Mouse (Mus musculus) forebrain, embryonic 13.5 days (tissue): ENCODE data around the gene Ssxb10. TPM values are rescaled to one million over a fixed set of nuclear protein-coding genes. Genes with fewer than 3 reads are reported as not detected.
"Not testable (repeated sequence)": the region's sequence is repeated elsewhere in the genome, so short reads cannot be mapped to it uniquely, and the experiment has no call there.

Experiments used
- ATAC-seq: fragments of 200-750 bp; cut with Nextera tagmentation; 2 replicates; pipeline ENCODE4 v1.8.0; 2017
- H3K27ac ChIP-seq: fragments of 300-500 bp; sonication (generic); 2 replicates; pipeline ENCODE4 v1.5.1; 2015; ENCODE audit warnings: inconsistent platforms, mild to moderate bottlenecking, moderate library complexity
- H3K27me3 ChIP-seq: fragments of 300-500 bp; sonication (generic); 2 replicates; pipeline ENCODE4 v1.6.1; 2015; ENCODE audit warnings: mild to moderate bottlenecking, inconsistent platforms
- H3K36me3 ChIP-seq: fragments of 300-500 bp; sonication (generic); 2 replicates; pipeline ENCODE4 v1.6.1; 2015; ENCODE audit warnings: mild to moderate bottlenecking, inconsistent platforms; ENCODE audit not compliant: poor library complexity, severe bottlenecking
- H3K4me1 ChIP-seq: fragments of 300-500 bp; sonication (generic); 2 replicates; pipeline ENCODE4 v1.6.1; 2015; ENCODE audit warnings: inconsistent platforms
- H3K4me2 ChIP-seq: fragments of 300-500 bp; sonication (generic); 2 replicates; pipeline ENCODE4 v1.6.1; 2015; ENCODE audit warnings: inconsistent platforms, mild to moderate bottlenecking, moderate library complexity
- H3K4me3 ChIP-seq: fragments of 300-500 bp; sonication (generic); 2 replicates; pipeline ENCODE4 v1.5.1; 2015; ENCODE audit warnings: mild to moderate bottlenecking, inconsistent platforms
- H3K9ac ChIP-seq: fragments of 300-500 bp; sonication (generic); 2 replicates; pipeline ENCODE4 v1.6.1; 2015; ENCODE audit warnings: mild to moderate bottlenecking, inconsistent platforms
- H3K9me3 ChIP-seq: fragments of 300-500 bp; sonication (generic); replicated peaks from 2 replicates; pipeline ENCODE4 v1.6.1; 2016; ENCODE audit warnings: inconsistent platforms
- WGBS: fragments of 180-500 bp; shearing (Covaris S2); methylation state at CpG from one replicate; pipeline ENCODE4 v1.1.7; 2015; 5-methylcytosine and 5-hydroxymethylcytosine counted together
- polyA plus RNA-seq: library from polyadenylated mRNA; unstranded; fragments of >200 nt; fragmentation: Nextera tagmentation; extraction: Ambion mirVana; gene quantifications from 2 replicates; pipeline ENCODE4 v1.2.1, GENCODE M21; 2015

Ssxb10 gene
- not detected in 2 replicates for polyA plus RNA-seq

GRCm38 (mm10) chrX:8327124-8327523 lies at the start of gene Ssxb10:
Gene Ssxb10, plus strand, starts transcription at chrX:8327424.
- H3K36me3 ChIP-seq: no peaks in the 10 kb centered on the region
- H3K27ac ChIP-seq: no peak within 1 kb of the TSS
- H3K4me3 ChIP-seq: no peak within 1 kb of the TSS
- H3K9me3 ChIP-seq: peaks cover 12% of the 10 kb centered on the region
- no peak within 1 kb of the TSS for H3K4me2 ChIP-seq
- 69% methylated on average over 2 of the region's 2 CpGs for WGBS
- no peaks in the 10 kb centered on the region for H3K4me1 ChIP-seq
- no peak within 1 kb of the TSS for H3K9ac ChIP-seq
- no peaks in the 10 kb centered on the region for H3K27me3 ChIP-seq
- ATAC-seq: no peak

- H3K4me1 ChIP-seq: no peaks in the 10 kb centered on the region
- no peaks in the 10 kb centered on the region for H3K36me3 ChIP-seq
- no peaks in the 10 kb centered on the region for H3K9me3 ChIP-seq
- no peak overlapping the region for H3K4me3 ChIP-seq
- H3K9ac ChIP-seq: no peak overlapping the region
- WGBS: 73% methylated on average over 5 of the region's 5 CpGs
- H3K27me3 ChIP-seq: no peaks in the 10 kb centered on the region
- no peak overlapping the region for H3K27ac ChIP-seq
- ATAC-seq: no peak
- H3K4me2 ChIP-seq: no peak overlapping the region
Measured at GRCm38 (mm10) chrX:8288621-8289020, 38.6 kb upstream of the Ssxb10 start.

- WGBS: 92% methylated on average over 1 of the region's 1 CpGs
- no peak overlapping the region for H3K9ac ChIP-seq
Measured at GRCm38 (mm10) chrX:8309302-8309701, 17.9 kb upstream of the Ssxb10 start.

GRCm38 (mm10) chrX:8314905-8315304 lies 12.3 kb upstream of the Ssxb10 start:
- WGBS: 10% methylated on average over 7 of the region's 7 CpGs
- not testable (repeated sequence) for H3K9me3 ChIP-seq, H3K4me3 ChIP-seq, ATAC-seq, H3K27ac ChIP-seq, H3K27me3 ChIP-seq, H3K9ac ChIP-seq, H3K36me3 ChIP-seq, H3K4me1 ChIP-seq, H3K4me2 ChIP-seq

More at GRCm38 (mm10) chrX:8309302-8309701, 17.9 kb upstream of the Ssxb10 start:
- H3K36me3 ChIP-seq: no peaks in the 10 kb centered on the region
- no peak overlapping the region for H3K27ac ChIP-seq
- no peak overlapping the region for H3K4me3 ChIP-seq
- no peak for ATAC-seq
- no peak overlapping the region for H3K4me2 ChIP-seq
- H3K9me3 ChIP-seq: no peaks in the 10 kb centered on the region
- H3K27me3 ChIP-seq: no peaks in the 10 kb centered on the region
- H3K4me1 ChIP-seq: no peaks in the 10 kb centered on the region

- not testable (repeated sequence) for H3K9ac ChIP-seq, H3K9me3 ChIP-seq, H3K36me3 ChIP-seq, H3K27ac ChIP-seq, H3K4me2 ChIP-seq, H3K4me1 ChIP-seq, ATAC-seq, H3K27me3 ChIP-seq, H3K4me3 ChIP-seq
- 30% methylated on average over 1 of the region's 1 CpGs for WGBS
Measured at GRCm38 (mm10) chrX:8366678-8367077, 39.5 kb downstream of the Ssxb10 start, which contains the start of gene Ssxb9. Gene Ssxb9, plus strand, starts transcription at chrX:8366978.

Other genes starting within 250 kb of the Ssxb10 start
- gene Was, start 236.9 kb upstream of the Ssxb10 start, polyA plus RNA-seq: 0.10 TPM in 1 of 2 replicates, not detected in the other
- gene Wdr13, start 194.5 kb upstream of the Ssxb10 start, polyA plus RNA-seq: 36.2 and 43.6 TPM in 2 replicates
- gene Rbm3, start 181.5 kb upstream of the Ssxb10 start, polyA plus RNA-seq: 483 and 515 TPM in 2 replicates
- gene Tbc1d25, start 151.2 kb upstream of the Ssxb10 start, polyA plus RNA-seq: 14.2 and 15.7 TPM in 2 replicates
- gene Ebp, start 133.9 kb upstream of the Ssxb10 start, polyA plus RNA-seq: 21.2 and 21.5 TPM in 2 replicates
- gene Porcn, start 120.9 kb upstream of the Ssxb10 start, polyA plus RNA-seq: 29.1 and 32.3 TPM in 2 replicates
- 51.3 and 51.7 TPM in 2 replicates for gene Ftsj1, start 75.0 kb upstream of the Ssxb10 start, polyA plus RNA-seq
- gene Slc38a5, start 56.3 kb upstream of the Ssxb10 start, polyA plus RNA-seq: 14.1 and 14.9 TPM in 2 replicates
- gene Ssxb9, start 39.6 kb downstream of the Ssxb10 start, polyA plus RNA-seq: not detected in 2 replicates
- gene Ssxb1, start 85.9 kb downstream of the Ssxb10 start, polyA plus RNA-seq: not detected in 2 replicates
- not detected in 2 replicates for gene Ssxb2, start 134.3 kb downstream of the Ssxb10 start, polyA plus RNA-seq
- gene Gm14459, start 197.5 kb downstream of the Ssxb10 start, polyA plus RNA-seq: not detected in 2 replicates
- gene Ssxb6, start 220.8 kb downstream of the Ssxb10 start, polyA plus RNA-seq: not detected in 2 replicates